Mouse (Mus musculus) E14TG2a.4 (cell line): ENCODE measurements at regions not wholly inside any gene's neighbourhood (a gene's known extent, or its start where the extent isn't known, plus 50 kb on each side); places are given as distances from the start of the nearest gene placed in this dataset.

ENCODE experiments used
- CTCF ChIP-seq: conservative IDR thresholded peaks from 2 replicates; pipeline ENCODE4 v1.5.1; 2014; ENCODE audit warnings: low read length
- NANOG ChIP-seq: IDR thresholded peaks from 2 replicates; pipeline ENCODE4 v1.6.1; 2014; ENCODE audit warnings: borderline replicate concordance, low read length, mixed read lengths
- POU5F1 ChIP-seq: IDR thresholded peaks from 2 replicates; pipeline ENCODE4 v1.6.1; 2014; ENCODE audit warnings: low read length, borderline replicate concordance

GRCm38 (mm10) chr1:98309894-98310293 is 111.0 kb upstream of the Slco6d1 start:
- TF ChIP-seq CTCF (no peak), POU5F1 (no peak), NANOG (no peak)
